Mouse (Mus musculus) forebrain, embryonic 15.5 days (tissue): ENCODE results near the gene Bahd1. TPM values are rescaled to one million over a fixed set of nuclear protein-coding genes. Genes with fewer than 3 reads are reported as not detected.

Experiments used
- ATAC-seq: fragments of 200-750 bp; cut with Nextera tagmentation; replicated peaks from 2 replicates; pipeline ENCODE4 v1.8.0; 2017; ENCODE audit warnings: mild to moderate bottlenecking, moderate TSS enrichment, moderate library complexity
- H3K27ac ChIP-seq: fragments of 300-500 bp; sonication (generic); replicated peaks from 2 replicates; pipeline ENCODE4 v1.5.1; 2015; ENCODE audit warnings: mild to moderate bottlenecking, inconsistent platforms
- H3K27me3 ChIP-seq: fragments of 300-500 bp; sonication (generic); 2 replicates; pipeline ENCODE4 v1.6.1; 2015; ENCODE audit warnings: inconsistent platforms
- H3K36me3 ChIP-seq: fragments of 300-500 bp; sonication (generic); 2 replicates; pipeline ENCODE4 v1.6.1; 2015; ENCODE audit warnings: mild to moderate bottlenecking, inconsistent platforms
- H3K4me1 ChIP-seq: fragments of 300-500 bp; sonication (generic); 2 replicates; pipeline ENCODE4 v1.6.1; 2015; ENCODE audit warnings: inconsistent platforms
- H3K4me2 ChIP-seq: fragments of 300-500 bp; sonication (generic); replicated peaks from 2 replicates; pipeline ENCODE4 v1.6.1; 2015; ENCODE audit warnings: mild to moderate bottlenecking, inconsistent platforms
- H3K4me3 ChIP-seq: fragments of 300-500 bp; sonication (generic); 2 replicates; pipeline ENCODE4 v1.5.1; 2015; ENCODE audit warnings: mild to moderate bottlenecking, inconsistent platforms
- H3K9ac ChIP-seq: fragments of 300-500 bp; sonication (generic); replicated peaks from 2 replicates; pipeline ENCODE4 v1.6.1; 2015; ENCODE audit warnings: mild to moderate bottlenecking, inconsistent platforms
- H3K9me3 ChIP-seq: fragments of 300-500 bp; sonication (generic); 2 replicates; pipeline ENCODE4 v1.6.1; 2016; ENCODE audit warnings: inconsistent platforms
- WGBS: fragments of 180-500 bp; shearing (Covaris S2); methylation state at CpG from one replicate; pipeline ENCODE4 v1.1.7; 2015; ENCODE audit warnings: mixed read lengths; 5-methylcytosine and 5-hydroxymethylcytosine counted together
- polyA plus RNA-seq: library from polyadenylated mRNA; unstranded; fragments of >200 nt; fragmentation: Nextera tagmentation; extraction: Ambion mirVana; gene quantifications from 2 replicates; pipeline ENCODE4 v1.2.1, GENCODE M21; 2015

Bahd1 gene
- polyA plus RNA-seq, 1 experiment from 2014 or later, result 6.7 TPM

DNA sequence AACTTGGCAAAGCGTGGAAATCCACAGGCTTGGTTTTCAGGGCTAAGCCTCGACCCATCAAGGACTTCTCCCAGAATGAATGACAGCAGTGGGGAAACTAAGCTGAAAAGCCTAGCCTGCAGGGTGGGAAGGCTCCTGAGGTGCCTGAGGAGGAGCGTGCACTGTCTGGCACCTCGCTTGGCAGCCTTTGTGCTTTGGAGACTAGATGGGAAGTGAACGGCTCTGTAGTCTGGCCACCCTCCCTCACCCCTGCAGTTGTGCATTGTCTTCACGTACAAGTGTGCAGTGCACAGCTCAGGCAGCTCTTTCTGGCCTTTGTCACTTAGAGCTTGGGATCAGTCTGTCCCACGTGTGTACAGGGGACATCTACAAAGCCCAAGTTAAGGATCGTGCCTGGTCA lies 14.5 kb downstream of the Bahd1 start:
- Histone ChIP-seq H3K36me3 (no peaks in the 10 kb centered on the region; the same call in 1 of the 2 replicates), H3K4me3 (no peak overlapping the region), H3K27me3 (no peaks in the 10 kb centered on the region), H3K4me1 (peaks cover 32% of the 10 kb centered on the region), H3K27ac (peak overlapping the region; percentile 55), H3K9ac (no peak overlapping the region), H3K9me3 (no peaks in the 10 kb centered on the region), H3K4me2 (no peak overlapping the region)
- WGBS, result 23% methylated on average over 8 of the region's 8 CpGs
- peak; percentile 67 for ATAC-seq

DNA sequence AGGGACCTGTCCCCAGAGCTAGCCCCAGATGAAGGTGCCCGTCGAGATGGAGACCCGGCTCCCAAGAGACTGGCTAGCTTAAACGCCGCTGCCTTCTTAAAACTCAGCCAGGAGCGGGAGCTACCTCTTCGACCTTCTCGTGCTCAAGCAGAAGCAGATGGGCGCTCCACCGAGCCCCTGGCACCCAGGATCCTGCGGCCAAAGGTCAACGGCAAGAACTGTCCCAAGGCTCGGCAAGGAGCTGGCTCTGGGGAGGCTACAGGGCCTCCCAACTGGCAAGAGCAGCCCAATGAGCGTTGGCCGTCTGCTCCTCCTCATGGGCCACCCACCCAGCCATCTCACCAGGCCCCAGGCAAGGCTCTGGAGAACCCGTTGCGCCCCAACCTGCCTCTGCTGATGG lies 16.3 kb downstream of the Bahd1 start:
- Histone ChIP-seq H3K9me3 (no peaks in the 10 kb centered on the region), H3K4me2 (no peak overlapping the region), H3K27ac (no peak overlapping the region), H3K9ac (no peak overlapping the region), H3K4me3 (no peak overlapping the region), H3K27me3 (no peaks in the 10 kb centered on the region), H3K4me1 (peaks cover 26% of the 10 kb centered on the region), H3K36me3 (peaks cover 11% of the 10 kb centered on the region; the same call in 1 of the 2 replicates)
- WGBS, result 93% methylated on average over 17 of the region's 17 CpGs
- ATAC-seq, result no peak

DNA sequence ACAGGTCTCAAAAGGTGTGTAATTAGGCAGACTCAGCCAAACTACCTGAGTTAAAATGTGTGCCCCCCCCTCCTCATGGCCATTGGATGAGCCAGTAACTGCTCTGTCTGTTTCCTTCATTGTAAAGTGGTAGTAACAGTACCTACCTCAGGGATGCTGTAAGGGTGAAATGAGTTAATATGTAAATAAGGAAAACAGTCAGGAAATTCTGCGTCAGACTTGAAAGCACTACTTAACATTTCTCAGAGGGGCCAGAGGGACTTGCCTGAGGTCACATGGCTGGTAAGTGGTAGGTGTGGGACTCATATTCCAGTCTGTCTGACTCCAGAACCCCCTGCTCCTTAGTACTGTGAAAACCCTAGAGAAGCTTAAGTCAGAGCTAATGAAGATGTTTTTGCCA lies 18.4 kb downstream of the Bahd1 start:
- Histone ChIP-seq H3K4me1 (peaks cover 16% of the 10 kb centered on the region), H3K27me3 (no peaks in the 10 kb centered on the region), H3K36me3 (peaks cover 22% of the 10 kb centered on the region), H3K9ac (no peak overlapping the region), H3K27ac (no peak overlapping the region), H3K4me3 (no peak overlapping the region), H3K4me2 (no peak overlapping the region), H3K9me3 (no peaks in the 10 kb centered on the region)
- ATAC-seq, result no peak
- 76% methylated on average over 1 of the region's 1 CpGs for WGBS

DNA sequence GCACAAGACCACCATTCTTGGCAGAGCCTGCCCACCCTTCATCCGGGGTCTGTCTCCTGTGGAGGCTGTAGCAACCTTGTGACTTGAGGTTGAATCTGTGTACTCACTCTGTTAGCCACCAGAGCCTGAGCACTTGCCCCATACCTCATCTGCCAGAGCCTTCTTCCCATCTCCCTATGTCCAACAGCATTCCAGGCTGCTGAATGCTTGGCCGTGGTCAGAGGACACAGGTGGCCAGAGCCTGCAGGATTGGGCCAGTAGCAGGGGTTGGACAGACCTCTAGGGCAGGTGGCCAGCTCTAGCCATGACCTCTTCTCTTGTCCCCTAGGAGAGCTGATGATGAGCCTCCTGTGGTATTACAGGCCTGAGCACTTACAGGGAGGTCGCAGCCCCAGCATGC lies 20.3 kb downstream of the Bahd1 start:
- H3K36me3 ChIP-seq, result peaks cover 28% of the 10 kb centered on the region
- no peak overlapping the region for H3K9ac ChIP-seq
- H3K27ac ChIP-seq, result no peak overlapping the region
- H3K9me3 ChIP-seq, result no peaks in the 10 kb centered on the region
- 84% methylated on average over 3 of the region's 3 CpGs for WGBS
- no peak for ATAC-seq
- H3K4me1 ChIP-seq, result no peaks in the 10 kb centered on the region
- H3K4me2 ChIP-seq, result no peak overlapping the region
- no peak overlapping the region for H3K4me3 ChIP-seq
- H3K27me3 ChIP-seq, result no peaks in the 10 kb centered on the region

DNA sequence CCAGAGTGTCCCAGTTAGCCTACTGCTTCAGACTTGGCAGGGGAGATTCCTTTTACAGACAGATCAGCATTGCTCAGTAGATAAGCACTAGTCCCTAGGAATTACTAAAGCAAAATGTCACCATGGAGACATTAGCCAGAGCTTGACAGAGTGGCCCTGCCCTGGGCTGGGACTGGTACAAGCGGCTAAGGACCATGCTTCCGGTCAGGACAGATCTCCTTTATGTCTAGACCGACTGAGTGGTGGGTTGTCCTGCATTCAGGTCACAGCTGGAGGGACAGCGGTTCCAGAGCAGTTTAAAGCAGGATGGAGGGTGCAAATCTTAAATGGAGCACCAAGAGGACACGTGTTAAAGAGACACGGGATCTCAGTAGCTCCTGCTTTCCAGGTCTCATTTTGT lies 25.8 kb downstream of the Bahd1 start:
- Histone ChIP-seq H3K4me2 (peak overlapping the region; percentile 92), H3K27ac (no peak overlapping the region), H3K9me3 (no peaks in the 10 kb centered on the region), H3K4me1 (peaks cover 19% of the 10 kb centered on the region), H3K36me3 (peaks cover 20% of the 10 kb centered on the region), H3K9ac (peak overlapping the region; percentile 75), H3K27me3 (no peaks in the 10 kb centered on the region), H3K4me3 (peak overlapping the region; percentile 70)
- ATAC-seq, result peak; percentile 42
- 2% methylated on average over 6 of the region's 6 CpGs for WGBS

DNA sequence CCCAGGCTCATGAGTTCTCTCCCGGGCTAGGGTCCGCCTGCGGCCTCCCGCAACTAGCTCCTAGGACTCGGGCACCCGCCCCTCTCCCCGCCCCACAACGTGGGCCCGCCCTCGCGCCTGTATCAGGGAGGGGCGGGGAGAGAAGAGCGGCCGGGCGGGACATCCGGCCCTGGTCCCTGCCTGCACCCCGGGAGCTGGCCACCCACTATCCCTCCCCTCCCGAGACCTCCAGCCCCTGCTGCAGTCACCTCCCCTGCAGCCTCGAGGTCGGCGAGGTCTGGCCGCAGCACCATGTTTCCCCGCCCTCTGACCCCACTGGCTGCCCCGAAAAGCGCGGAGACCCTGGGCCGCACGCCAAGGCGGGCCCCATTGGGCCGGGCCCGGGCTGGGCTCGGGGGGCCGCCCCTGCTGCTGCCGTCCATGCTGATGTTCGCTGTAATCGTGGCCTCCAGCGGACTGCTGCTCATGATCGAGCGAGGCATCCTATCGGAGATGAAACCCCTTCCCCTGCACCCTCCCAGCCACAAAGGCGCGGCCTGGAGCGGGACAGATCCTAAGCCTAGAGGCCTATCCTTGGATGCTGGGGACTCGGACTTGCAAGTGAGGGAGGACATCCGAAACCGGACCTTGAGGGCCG lies 26.3 kb downstream of the Bahd1 start, which contains the start of gene Chst14:
Gene Chst14 (plus strand): TSS at position 136 of the 637 bp plus-strand sequence.
- Histone ChIP-seq H3K4me3 (peak within 1 kb of the TSS; percentile 70), H3K36me3 (peaks cover 16% of the 10 kb centered on the region), H3K4me2 (peak within 1 kb of the TSS; percentile 92), H3K27me3 (no peaks in the 10 kb centered on the region), H3K9ac (peak within 1 kb of the TSS; percentile 75), H3K27ac (no peak within 1 kb of the TSS), H3K4me1 (peaks cover 19% of the 10 kb centered on the region), H3K9me3 (no peaks in the 10 kb centered on the region)
- under 1% methylated on average over 47 of the region's 47 CpGs for WGBS
- ATAC-seq, result peak; percentile 88

DNA sequence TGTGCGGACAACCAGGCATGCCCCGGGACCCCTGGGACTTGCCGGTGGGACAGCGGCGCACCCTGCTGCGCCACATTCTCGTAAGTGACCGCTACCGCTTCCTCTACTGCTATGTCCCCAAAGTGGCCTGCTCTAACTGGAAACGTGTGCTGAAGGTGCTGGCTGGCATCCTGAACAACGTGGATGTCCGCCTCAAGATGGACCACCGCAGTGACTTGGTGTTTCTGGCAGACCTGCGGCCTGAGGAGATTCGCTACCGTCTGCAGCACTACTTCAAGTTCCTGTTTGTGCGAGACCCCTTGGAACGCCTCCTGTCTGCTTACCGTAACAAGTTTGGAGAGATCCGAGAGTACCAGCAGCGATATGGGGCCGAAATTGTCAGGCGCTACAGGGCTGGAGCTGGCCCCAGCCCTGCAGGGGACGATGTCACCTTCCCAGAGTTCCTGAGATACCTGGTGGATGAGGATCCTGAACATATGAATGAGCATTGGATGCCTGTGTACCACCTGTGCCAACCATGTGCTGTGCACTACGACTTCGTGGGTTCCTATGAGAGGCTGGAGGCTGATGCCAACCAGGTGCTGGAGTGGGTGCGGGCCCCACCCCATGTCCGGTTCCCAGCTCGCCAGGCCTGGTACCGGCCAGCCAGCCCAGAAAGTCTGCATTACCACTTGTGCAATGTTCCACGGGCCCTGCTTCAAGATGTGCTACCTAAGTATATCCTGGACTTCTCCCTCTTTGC lies 27.0 kb downstream of the Bahd1 start:
- Histone ChIP-seq H3K36me3 (peaks cover 11% of the 10 kb centered on the region), H3K9me3 (no peaks in the 10 kb centered on the region), H3K27me3 (no peaks in the 10 kb centered on the region), H3K27ac (no peak overlapping the region), H3K9ac (peak overlapping the region; percentile 75), H3K4me3 (peak overlapping the region; percentile 70), H3K4me1 (peaks cover 19% of the 10 kb centered on the region), H3K4me2 (peak overlapping the region; percentile 92)
- peak; percentile 10 for ATAC-seq
- 36% methylated on average over 31 of the region's 31 CpGs for WGBS

DNA sequence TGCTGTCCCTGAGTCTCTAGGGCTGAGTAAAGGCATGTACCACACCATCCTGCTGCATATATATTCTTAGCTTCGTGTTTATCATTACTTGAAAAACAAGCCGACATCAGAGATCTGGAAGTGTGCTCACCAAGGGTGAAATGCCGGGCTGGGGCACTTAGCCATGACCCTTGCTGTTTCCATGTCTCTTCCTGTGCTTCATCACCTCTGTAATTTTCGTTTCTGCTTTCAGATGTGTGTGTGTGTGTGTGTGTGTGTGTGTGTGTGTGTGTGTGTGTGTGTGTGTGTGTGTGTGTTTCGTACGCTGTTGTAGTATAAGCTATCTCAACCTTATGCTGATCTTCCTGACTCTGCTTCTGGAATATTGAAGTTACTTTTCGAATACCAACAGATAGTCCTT lies 41.2 kb downstream of the Bahd1 start:
- H3K9ac ChIP-seq, result no peak overlapping the region
- H3K4me1 ChIP-seq, result no peaks in the 10 kb centered on the region
- no peak overlapping the region for H3K27ac ChIP-seq
- no peaks in the 10 kb centered on the region for H3K36me3 ChIP-seq
- WGBS, result 81% methylated on average over 7 of the region's 7 CpGs
- H3K4me2 ChIP-seq, result no peak overlapping the region
- H3K9me3 ChIP-seq, result no peaks in the 10 kb centered on the region
- H3K27me3 ChIP-seq, result no peaks in the 10 kb centered on the region
- H3K4me3 ChIP-seq, result no peak overlapping the region
- no peak for ATAC-seq

DNA sequence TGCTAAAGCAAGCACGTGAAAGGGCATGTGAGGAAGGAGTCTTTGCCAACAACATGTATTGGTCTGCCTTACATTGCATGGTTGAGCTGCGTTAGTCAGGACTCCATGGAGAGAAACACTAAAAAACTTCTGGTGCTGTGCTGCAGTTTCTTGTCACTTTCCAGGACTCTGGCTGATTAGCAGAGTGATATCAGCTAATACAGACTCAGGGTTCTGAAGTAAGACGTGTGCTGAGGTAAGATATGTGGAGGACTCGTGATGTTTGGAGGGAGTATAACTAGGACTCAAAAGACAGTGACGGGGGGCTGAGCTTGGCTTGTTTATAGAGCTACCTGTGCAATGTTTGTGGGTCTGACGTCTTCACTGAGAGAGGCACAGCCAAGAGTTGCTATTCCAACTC lies 43.1 kb downstream of the Bahd1 start:
- H3K27me3 ChIP-seq, result no peaks in the 10 kb centered on the region
- no peak overlapping the region for H3K9ac ChIP-seq
- H3K4me1 ChIP-seq, result no peaks in the 10 kb centered on the region
- WGBS, result 92% methylated on average over 6 of the region's 6 CpGs
- no peak overlapping the region for H3K4me2 ChIP-seq
- no peaks in the 10 kb centered on the region for H3K9me3 ChIP-seq
- no peak for ATAC-seq
- H3K27ac ChIP-seq, result no peak overlapping the region
- H3K36me3 ChIP-seq, result no peaks in the 10 kb centered on the region
- no peak overlapping the region for H3K4me3 ChIP-seq

DNA sequence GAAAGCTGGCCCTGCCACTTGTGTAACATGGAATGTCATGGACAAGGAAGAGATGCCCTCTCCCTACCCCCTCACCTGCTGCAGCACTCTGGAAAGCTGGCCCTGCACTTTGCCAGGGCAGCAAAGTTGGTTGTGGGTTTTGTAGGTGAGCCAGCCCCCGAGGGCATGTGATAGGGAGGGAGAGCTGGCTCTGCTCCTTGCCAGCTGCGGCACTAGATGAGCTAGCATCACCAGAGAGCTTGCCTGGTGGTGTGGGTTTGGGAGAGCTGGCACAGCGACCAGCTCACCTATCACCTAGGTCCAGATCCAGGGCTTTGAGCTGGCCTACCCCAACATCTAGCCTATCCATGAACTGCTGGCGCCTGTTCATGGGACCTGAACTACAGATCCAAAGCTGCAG lies 48.6 kb downstream of the Bahd1 start:
- no peaks in the 10 kb centered on the region for H3K36me3 ChIP-seq
- no peak overlapping the region for H3K4me2 ChIP-seq
- H3K27me3 ChIP-seq, result no peaks in the 10 kb centered on the region
- 79% methylated on average over 4 of the region's 4 CpGs for WGBS
- H3K4me3 ChIP-seq, result no peak overlapping the region
- ATAC-seq, result no peak
- no peaks in the 10 kb centered on the region for H3K4me1 ChIP-seq
- H3K27ac ChIP-seq, result no peak overlapping the region
- H3K9me3 ChIP-seq, result no peaks in the 10 kb centered on the region
- no peak overlapping the region for H3K9ac ChIP-seq

DNA sequence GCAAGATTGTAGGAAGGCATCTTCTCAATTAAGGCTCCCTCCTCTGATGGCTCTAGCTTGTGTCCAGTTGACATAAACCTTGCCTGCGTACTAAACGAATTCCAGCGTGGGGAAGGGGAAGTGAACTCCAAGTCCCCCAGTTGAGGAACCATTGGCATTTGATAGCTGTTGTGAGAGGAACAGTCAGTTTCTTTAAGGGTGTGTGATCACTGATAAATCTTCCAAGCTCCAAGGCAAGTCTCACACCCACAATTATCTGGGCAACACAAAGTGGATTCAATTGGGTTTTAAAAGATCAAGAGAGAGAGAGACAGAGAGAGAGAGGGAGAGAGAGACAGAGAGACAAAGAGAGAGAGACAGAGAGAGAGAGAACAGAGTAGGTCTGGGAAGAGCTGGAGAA lies 49.5 kb downstream of the Bahd1 start:
- Histone ChIP-seq H3K9me3 (no peaks in the 10 kb centered on the region), H3K4me3 (no peak overlapping the region), H3K27ac (no peak overlapping the region), H3K4me1 (no peaks in the 10 kb centered on the region), H3K9ac (no peak overlapping the region), H3K36me3 (no peaks in the 10 kb centered on the region), H3K4me2 (no peak overlapping the region), H3K27me3 (no peaks in the 10 kb centered on the region)
- 73% methylated on average over 3 of the region's 3 CpGs for WGBS
- ATAC-seq, result no peak

DNA sequence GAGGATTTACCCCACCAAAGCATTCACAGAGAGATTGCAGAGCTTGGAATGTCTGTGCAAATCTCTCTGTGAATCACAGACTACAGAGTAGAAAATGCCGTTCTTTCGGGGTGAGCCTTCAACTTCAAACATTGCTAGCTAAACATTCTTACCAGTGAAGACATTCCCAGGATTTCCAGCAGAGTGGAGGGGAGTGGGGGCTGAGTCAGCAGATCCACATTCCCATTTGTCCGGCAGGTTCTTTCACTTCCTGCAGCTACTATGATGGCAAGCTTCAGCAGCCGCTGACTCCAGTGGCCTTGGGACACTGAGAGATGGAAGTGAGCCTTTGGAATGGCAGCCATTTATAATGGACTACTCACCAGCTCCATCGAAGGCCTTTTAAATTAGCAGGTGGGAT lies 56.3 kb downstream of the Bahd1 start:
- H3K9ac ChIP-seq, result no peak overlapping the region

More for the DNA sequence above, 56.3 kb downstream of the Bahd1 start:
- Histone ChIP-seq H3K36me3 (no peaks in the 10 kb centered on the region), H3K9me3 (no peaks in the 10 kb centered on the region), H3K4me1 (no peaks in the 10 kb centered on the region), H3K4me2 (no peak overlapping the region), H3K4me3 (no peak overlapping the region), H3K27ac (no peak overlapping the region), H3K27me3 (no peaks in the 10 kb centered on the region)
- WGBS, result 84% methylated on average over 5 of the region's 5 CpGs
- ATAC-seq, result no peak
